Mouse (Mus musculus): ENCODE measurements around the gene Zcchc17. TPM values are rescaled to one million over a fixed set of nuclear protein-coding genes. Genes with fewer than 3 reads are reported as not detected.

Gene Zcchc17
- polyA plus RNA-seq (2017; shearing (Covaris generic)), result 76.7 TPM

DNA sequence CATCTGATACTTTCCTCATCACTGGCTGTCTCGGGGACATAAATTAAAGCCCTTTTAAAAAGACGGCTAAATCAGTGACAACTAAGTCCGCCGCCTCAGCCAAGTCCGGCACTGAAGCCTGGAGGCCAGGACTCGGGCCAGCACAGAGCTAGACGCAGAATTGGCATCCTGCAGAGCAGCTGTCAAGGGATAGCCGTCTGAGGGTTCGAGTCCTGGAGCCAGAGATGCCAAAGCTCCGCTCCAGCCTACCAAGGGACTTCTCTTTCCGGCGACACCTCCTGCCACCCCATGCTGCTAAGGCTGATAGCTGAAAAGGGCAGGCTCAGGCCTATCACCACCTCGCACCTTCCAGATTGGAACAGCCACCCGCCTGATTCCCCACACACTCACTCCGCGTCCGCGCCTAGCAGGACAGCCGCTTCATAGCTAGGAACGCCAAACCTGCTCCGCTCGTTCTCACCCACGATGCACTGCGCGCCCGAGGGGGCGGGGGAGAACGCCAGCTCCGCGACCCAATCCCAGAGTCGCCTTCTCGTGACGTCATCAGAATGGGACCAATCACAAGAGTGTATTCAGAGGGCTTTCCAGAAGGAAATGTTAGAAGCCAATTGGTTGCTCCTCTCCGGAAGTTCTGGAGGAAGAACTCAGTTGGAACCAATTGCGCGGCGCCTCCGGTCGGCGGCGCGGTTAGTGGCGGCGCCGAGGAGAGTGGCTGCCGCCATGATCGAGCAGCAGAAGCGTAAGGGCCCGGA, at the start of gene Zcchc17, which contains the start of gene Snrnp40:
Gene Zcchc17 (minus strand): TSS at position 458 of the 752 bp plus-strand sequence.
Gene Snrnp40 (plus strand): TSS at position 647 of the 752 bp plus-strand sequence.

DNA sequence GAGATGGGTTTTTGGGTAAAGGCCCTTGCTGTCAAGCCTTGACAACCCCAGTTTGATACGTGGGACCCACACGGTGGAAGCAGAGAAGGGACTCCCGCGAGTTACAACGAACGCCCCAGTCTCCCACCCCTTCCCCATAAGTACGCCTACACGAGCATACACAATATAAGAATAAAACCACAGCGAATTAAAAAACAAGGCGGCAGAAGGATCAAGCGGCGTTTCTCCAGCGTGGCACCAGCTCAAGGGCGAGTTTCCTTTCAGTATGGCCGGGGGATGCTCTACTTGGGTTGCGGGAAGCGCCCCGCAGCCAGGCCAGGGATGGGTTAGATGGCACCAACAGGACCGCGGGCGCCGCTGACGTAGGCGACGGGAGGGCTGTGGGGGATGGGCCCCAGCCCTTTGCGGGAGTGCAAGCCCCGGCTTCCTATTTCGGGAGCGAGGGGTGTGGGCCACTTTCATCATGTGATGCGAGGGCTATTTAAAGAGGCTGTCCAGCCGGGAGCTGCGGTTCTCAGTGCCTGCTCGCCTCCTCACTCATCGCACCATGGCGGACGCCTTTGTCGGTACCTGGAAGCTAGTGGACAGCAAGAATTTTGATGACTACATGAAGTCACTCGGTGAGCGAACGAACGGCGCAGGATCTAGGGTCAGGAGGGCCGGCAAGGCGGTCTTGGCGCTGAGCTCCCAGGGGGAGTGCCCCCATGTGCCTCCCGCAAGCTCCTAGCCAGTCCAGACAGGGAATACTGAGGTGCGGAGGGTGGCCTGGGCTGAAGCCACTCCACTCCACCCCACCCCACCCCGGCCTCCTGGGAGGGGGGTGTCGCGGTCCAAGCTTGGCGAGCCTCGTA, 51.3 kb downstream of the Zcchc17 start, which contains the start of the genes Fabp3 and Gm10570:
Gene Fabp3 (plus strand): TSS at position 365 of the 851 bp plus-strand sequence.
Gene Gm10570 (minus strand): TSS at position 444 of the 851 bp plus-strand sequence.

DNA sequence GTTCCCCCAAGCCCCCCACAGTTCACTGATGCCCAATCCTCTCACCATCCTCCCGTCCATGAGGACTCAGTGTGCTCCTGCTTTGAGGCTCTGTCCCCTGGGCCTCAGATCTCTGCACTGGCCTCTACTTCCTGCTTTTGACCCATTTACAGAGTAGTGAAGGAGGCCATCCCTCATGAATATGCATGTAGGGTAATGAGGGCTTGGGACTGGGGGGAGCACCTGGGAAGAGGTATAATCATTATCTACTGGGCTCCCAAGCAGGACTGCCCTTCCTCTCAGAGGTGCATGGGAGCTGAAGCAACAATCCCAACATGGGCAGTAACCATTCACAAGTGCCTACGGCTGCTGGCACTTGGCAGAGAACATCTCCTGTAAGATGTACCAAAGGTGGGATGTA, 80.6 kb downstream of the Zcchc17 start, which contains the start of gene Serinc2:
Gene Serinc2 (minus strand): TSS at position 101 of the 400 bp plus-strand sequence.

Other genes with a start within 250 kb of the Zcchc17 start
- not detected for gene Hcrtr1, start 220.6 kb downstream of the Zcchc17 start, polyA plus RNA-seq (2017; shearing (Covaris generic))
- gene Tinagl1, start 184.8 kb downstream of the Zcchc17 start, polyA plus RNA-seq (2017; shearing (Covaris generic)), result not detected
- not detected for gene Gm853, start 137.5 kb downstream of the Zcchc17 start, polyA plus RNA-seq (2017; shearing (Covaris generic))
- not detected for gene Serinc2, start 80.7 kb downstream of the Zcchc17 start, polyA plus RNA-seq (2017; shearing (Covaris generic))
- gene Fabp3, start 51.3 kb downstream of the Zcchc17 start, polyA plus RNA-seq (2017; shearing (Covaris generic)), result not detected
- gene Gm10570, start 51.3 kb downstream of the Zcchc17 start, polyA plus RNA-seq (2017; shearing (Covaris generic)), result not detected
- gene Snrnp40, start 189 bp upstream of the Zcchc17 start, polyA plus RNA-seq (2017; shearing (Covaris generic)), result 121 TPM
- not detected for gene Nkain1, start 214.2 kb upstream of the Zcchc17 start, polyA plus RNA-seq (2017; shearing (Covaris generic))

Data from CD4-positive, CD25-positive, alpha-beta regulatory T cell, adult 9 weeks (primary cell).